Mouse (Mus musculus) spleen, postnatal 10 days (tissue): ENCODE data around the gene Gm5678.
A peak's percentile ranks its signal among the peaks of the same experiment; 100 is the strongest.

ENCODE experiments used
- DNase-seq, 2 experiments: peaks; one replicate each; pipeline ENCODE4 v3.0.0; 2021 to 2022; ENCODE audit warnings: low spot score in 2 of 2

Gm5678 gene

GRCm38 (mm10) chr16:93627761-93628400 is at the start of gene Gm5678:
Gm5678 (plus strand) TSS chr16:93628097.
- DNase-seq, result no peak

DNA sequence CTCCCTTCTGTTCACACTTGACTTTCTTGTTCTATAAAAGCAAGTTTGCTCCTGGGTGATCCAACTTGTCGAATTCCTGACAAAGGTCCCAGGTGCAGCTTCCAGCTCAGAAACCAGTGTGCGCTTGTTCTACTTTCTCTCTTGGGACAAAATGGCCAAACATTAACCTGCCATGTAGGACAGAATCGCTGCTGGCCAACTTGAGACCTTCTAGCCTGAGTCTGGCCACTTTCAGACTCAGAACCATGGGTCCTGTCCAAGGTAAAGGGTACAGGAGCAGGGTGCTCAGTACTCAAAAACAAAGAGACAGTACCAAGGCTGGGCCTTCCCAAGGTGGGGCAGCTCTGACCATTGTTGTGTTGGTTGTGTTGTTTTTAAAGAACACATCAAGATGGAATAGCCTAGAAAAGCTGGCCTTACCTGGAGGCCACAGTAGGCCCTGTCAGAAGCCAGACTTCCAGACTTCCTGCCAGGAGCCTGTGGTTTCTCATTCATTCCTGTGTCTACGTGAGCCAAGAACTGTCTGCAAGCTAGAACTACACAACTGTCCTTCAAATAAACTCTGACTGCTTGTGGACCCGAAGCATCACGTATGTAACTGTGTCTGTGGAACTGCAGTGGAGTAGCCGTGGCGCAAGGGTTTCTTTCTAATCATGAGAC is 49.4 kb upstream of the Gm5678 start:
- DNase-seq, result no peak

GRCm38 (mm10) chr16:93581125-93581524 is 46.8 kb upstream of the Gm5678 start:
- DNase-seq, result no peak

DNA sequence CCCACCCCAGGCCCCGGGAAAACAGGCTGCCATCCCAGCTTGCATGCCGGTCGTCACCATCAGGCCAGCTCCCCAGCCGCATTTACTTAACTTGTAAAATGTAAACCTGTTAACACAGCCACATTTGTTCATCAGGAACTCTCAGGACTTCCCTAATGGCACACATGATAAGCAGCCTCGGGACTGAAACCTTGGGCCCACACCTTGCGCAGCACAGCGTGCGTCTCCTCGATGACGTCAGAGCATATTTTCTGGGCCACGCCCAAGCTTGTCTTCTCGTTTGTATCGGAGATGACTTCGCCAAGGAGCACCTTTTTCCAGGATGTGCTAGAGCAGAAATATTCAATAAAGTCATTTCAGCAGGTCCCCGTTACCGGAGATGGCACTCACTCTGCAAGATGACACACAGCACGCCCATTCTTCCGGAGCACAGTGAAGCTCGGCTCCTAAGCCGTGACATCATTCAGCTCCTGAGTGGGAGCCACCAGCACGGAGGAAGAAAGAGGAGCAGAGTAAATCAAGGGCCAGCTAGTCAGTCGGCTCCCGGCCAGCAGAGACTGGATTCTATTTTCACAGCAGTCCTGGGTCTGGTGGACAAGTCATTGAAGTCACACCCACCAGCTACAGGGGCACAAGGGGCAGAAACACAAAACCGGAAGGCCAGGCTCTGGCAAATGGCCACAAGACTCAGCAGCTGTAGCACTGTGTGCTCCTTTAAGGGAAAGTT is 42.8 kb upstream of the Gm5678 start:
- no peak for DNase-seq

DNA sequence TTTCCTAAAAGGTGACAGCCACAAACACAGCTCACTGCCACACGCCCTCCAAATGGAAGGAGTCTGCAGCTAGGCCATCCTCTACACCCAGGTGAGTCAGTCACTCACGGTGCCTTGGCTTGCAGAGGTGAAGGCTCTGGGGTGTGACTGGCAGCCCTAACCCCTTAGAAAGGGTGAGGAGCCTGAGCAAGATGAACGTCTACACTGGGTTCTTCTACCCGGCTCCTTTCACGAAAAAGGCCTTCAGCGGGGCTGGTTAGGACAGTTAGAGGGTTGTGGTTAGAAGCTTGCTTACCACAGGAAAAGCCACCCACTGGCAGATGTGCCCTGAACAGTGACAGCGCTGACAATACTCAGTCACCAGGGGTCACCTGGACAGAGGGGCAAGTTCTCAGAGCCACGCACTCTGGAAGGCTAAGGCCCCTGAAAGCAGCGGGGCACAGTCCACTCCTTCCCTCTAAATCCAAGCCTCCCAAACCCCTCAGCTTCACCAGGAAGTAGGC is 42.1 kb upstream of the Gm5678 start:
- DNase-seq, result no peak

DNA sequence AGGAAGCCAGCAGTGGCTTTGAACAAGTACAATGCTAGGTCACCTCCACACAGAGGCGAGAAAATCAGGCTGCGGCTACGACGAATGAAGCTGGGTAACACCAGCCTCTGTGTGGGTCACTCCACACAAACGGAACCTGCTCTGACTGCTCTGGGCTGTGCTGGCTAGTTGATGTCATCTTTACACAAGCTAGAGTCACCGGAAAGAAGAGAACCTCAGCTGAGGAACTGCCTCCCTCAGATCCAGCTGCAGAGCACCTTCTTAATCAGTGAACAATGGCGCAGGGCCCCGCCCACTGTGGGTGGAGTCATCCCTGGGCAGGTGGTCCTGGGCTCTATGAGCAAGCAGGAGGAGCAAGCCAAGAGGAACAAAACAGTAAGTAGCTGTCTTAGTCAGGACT is 41.5 kb upstream of the Gm5678 start:
- DNase-seq, result no peak

GRCm38 (mm10) chr16:93588281-93588680 is 39.6 kb upstream of the Gm5678 start:
- DNase-seq, result no peak

- DNase-seq, result no peak
Observed at GRCm38 (mm10) chr16:93590915-93591314, 37.0 kb upstream of the Gm5678 start.

- no peak for DNase-seq
Observed at GRCm38 (mm10) chr16:93591450-93592430, 36.2 kb upstream of the Gm5678 start.

DNA sequence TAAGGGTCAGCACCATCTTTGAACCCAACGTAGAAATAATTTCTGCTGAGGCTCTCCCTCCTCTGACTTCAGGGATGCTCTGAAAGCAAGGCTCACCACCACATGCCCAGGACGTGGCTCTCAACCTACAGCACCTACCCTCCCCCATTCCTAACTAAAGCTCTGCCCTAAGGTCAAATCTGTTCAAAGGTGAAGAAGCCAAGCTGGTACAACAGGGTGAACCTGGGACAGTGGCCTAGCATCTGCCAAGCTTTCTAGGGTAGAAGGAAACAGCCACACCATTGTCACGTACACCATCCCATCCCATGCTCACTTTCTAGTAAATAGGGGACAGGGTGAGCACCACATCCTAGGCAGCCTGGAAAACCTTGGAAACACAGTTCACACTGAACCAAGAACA is 35.2 kb upstream of the Gm5678 start:
- DNase-seq, result no peak

GRCm38 (mm10) chr16:93593406-93593805 is 34.5 kb upstream of the Gm5678 start:
- no peak for DNase-seq

- DNase-seq, result no peak
Observed at GRCm38 (mm10) chr16:93594448-93594847, 33.4 kb upstream of the Gm5678 start.

DNA sequence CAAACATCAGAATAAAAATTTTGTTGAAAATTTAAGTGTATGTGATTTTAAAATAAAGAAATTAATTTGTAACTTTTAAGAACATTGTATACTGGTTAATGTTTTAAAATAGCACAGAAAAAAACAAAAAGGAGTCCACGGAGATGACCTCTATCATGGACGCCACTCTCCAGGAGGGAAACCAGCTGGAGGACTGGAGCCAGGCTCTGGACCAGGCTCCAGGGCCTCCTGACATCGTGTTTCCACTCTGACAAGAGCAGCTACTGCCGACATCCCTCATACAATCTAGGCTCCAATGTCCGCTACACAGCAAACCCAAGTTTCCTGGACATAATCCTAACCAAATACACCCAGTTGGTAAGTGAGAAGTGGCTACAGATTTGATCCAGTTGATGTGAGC is 32.1 kb upstream of the Gm5678 start:
- peak in 1 of 2 experiments; percentile 10 for DNase-seq

GRCm38 (mm10) chr16:93596807-93597206 is 31.1 kb upstream of the Gm5678 start:
- DNase-seq, result peak in 1 of 2 experiments; percentile 6

GRCm38 (mm10) chr16:93597551-93597950 is 30.3 kb upstream of the Gm5678 start:
- DNase-seq, result peak in 1 of 2 experiments; percentile 13

- DNase-seq, result no peak
Observed at GRCm38 (mm10) chr16:93599461-93599860, 28.4 kb upstream of the Gm5678 start.

GRCm38 (mm10) chr16:93603439-93604212 is 24.3 kb upstream of the Gm5678 start, which contains the start of gene Setd4:
Setd4 (minus strand) TSS chr16:93604063.
- peak; percentile 88 to 89 for DNase-seq

DNA sequence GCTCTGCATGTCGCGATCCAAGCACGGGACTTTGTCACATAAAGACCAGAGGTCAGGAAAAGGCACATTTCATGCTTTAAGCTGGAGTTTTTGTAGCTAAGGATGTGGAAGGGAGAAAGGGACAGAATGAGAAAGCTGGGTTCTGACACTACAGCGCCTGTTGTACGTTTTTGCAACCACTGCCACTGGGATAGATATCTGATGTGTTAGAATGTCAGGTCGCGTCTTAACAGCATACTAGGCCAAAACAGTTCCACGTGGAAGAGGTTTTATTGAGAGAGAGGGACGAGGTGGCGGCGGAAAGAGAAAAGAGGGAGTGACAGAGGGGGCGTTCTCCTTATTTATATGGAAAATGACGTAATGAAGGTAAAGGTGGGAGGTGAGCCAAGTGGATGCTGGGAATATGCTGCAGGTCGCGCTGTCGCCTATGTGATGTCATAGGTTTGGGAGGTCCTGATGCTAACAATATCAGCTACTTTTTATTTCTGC is 23.4 kb upstream of the Gm5678 start:
- no peak for DNase-seq

DNA sequence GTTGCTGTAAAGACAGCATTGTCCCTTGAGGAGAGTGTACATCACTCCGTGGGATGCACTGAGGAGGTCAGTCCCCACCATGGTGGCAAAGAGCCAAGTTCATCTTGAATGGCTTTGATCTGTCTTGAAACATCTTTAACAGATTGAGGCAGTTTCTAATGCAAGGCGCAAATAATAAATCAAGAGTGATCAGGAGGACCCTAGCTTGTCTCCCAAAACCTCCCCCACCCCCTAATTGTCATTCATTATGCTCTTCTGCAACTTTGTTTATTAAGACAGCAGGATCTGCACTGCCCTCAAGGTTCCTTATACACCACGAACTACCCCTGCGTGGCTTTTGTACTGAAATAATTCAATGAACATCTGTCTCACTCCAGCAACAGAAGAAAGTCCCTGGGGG is 22.3 kb upstream of the Gm5678 start, which contains the start of gene Cbr1:
Cbr1 (plus strand) TSS at position 301 of the 400 bp plus-strand sequence.
- DNase-seq, result no peak

- no peak for DNase-seq
Observed at GRCm38 (mm10) chr16:93606146-93606545, 21.8 kb upstream of the Gm5678 start.
